ENCODE assay signal across 8 mouse cellular contexts in genomic region chr16:23609748-23610185, GRCm38 (mm10).
DNase-seq lines count a peak whose midpoint lies in the region; ATAC-seq lines count a peak whose summit lies in the region.

No protein-coding gene starts in this region.

- no peak overlapping the region for H3K27ac ChIP-seq in forebrain, embryonic 15.5 days (replicated peaks)
- no peak overlapping the region for H3K27ac ChIP-seq in hindbrain, embryonic 12.5 days

- no peaks in the 10 kb centered on the region for H3K27me3 ChIP-seq in forebrain, embryonic 15.5 days
- H3K27me3 ChIP-seq in hindbrain, embryonic 12.5 days: no peaks in the 10 kb centered on the region

- H3K36me3 ChIP-seq in forebrain, embryonic 15.5 days: no peaks in the 10 kb centered on the region
- no peaks in the 10 kb centered on the region for H3K36me3 ChIP-seq in hindbrain, embryonic 12.5 days

- WGBS in forebrain, embryonic 15.5 days: 31% methylated on average over 11 of the region's 11 CpGs
- 51% methylated on average over 11 of the region's 11 CpGs for WGBS in hindbrain, embryonic 12.5 days

- peak overlapping the region; percentile 10; the same call in 1 of the 2 replicates for H3K4me2 ChIP-seq in forebrain, embryonic 15.5 days (replicated peaks)
- peak overlapping the region; percentile 35 for H3K4me2 ChIP-seq in hindbrain, embryonic 12.5 days (replicated peaks)

- H3K4me3 ChIP-seq in forebrain, embryonic 15.5 days: 0 out of 2 replicates have a peak overlapping the region, but pooled peaks have one; percentile 1
- H3K4me3 ChIP-seq in hindbrain, embryonic 12.5 days: peak overlapping the region; percentile 2; the same call in 1 of the 2 replicates

- H3K9ac ChIP-seq in forebrain, embryonic 15.5 days (replicated peaks): no peak overlapping the region
- no peak overlapping the region for H3K9ac ChIP-seq in hindbrain, embryonic 12.5 days

- peak; percentile 72 for DNase-seq in T-cell, adult 2 months (ENCODE audit: low spot score)
- peak; percentile 16 for DNase-seq in layer of hippocampus, adult 9-10 months (ENCODE audit: low spot score)
- DNase-seq in lung, postnatal 10 days: peak; percentile 33
- DNase-seq in right cerebral cortex, adult 2 months (ENCODE audit: low spot score in 2 of 2): peak; percentile 16 to 30
- no peak for DNase-seq in retina, postnatal 1 day

- no peaks in the 10 kb centered on the region for H3K4me1 ChIP-seq in forebrain, embryonic 15.5 days
- H3K4me1 ChIP-seq in hindbrain, embryonic 12.5 days: no peaks in the 10 kb centered on the region

- H3K9me3 ChIP-seq in forebrain, embryonic 15.5 days: no peaks in the 10 kb centered on the region
- no peaks in the 10 kb centered on the region for H3K9me3 ChIP-seq in hindbrain, embryonic 12.5 days (replicated peaks)

- peak; percentile 57 for ATAC-seq in cerebellum, adult (ENCODE audit: insufficient number of reproducible peaks, low FRiP score, low TSS enrichment)
- peak; percentile 84 for ATAC-seq in forebrain, embryonic 15.5 days (replicated peaks)
- ATAC-seq in hindbrain, embryonic 12.5 days (ENCODE audit: low FRiP score): no peak
